Mouse (Mus musculus) ovary, postnatal 10 days (tissue): Measurements from ENCODE around the gene E030018B13Rik.
A peak's percentile ranks its signal among the peaks of the same experiment; 100 is the strongest.

Experiments used
- DNase-seq: peaks from one replicate; pipeline ENCODE4 v3.0.0; 2022; ENCODE audit warnings: low spot score

Gene E030018B13Rik

GRCm38 (mm10) chr7:63938066-63938913 is 21.6 kb downstream of the E030018B13Rik start:
- DNase-seq = peak; percentile 76

GRCm38 (mm10) chr7:63938914-63939396 is 22.3 kb downstream of the E030018B13Rik start, which contains the start of gene Klf13:
TSS of gene Klf13 (minus strand) at chr7:63938915.
- DNase-seq = peak; percentile 86

GRCm38 (mm10) chr7:63939397-63939951 is 22.8 kb downstream of the E030018B13Rik start:
- DNase-seq = no peak

- DNase-seq = no peak
Measured at GRCm38 (mm10) chr7:63940321-63940720, 23.7 kb downstream of the E030018B13Rik start.

- no peak for DNase-seq
Measured at GRCm38 (mm10) chr7:63941050-63941449, 24.4 kb downstream of the E030018B13Rik start.

- no peak for DNase-seq
Measured at GRCm38 (mm10) chr7:63941501-63941900, 24.8 kb downstream of the E030018B13Rik start.

GRCm38 (mm10) chr7:63943946-63944345 is 27.3 kb downstream of the E030018B13Rik start:
- no peak for DNase-seq

GRCm38 (mm10) chr7:63947514-63948487 is 31.1 kb downstream of the E030018B13Rik start:
- DNase-seq = no peak

GRCm38 (mm10) chr7:63949176-63949575 is 32.5 kb downstream of the E030018B13Rik start:
- DNase-seq = no peak

- DNase-seq = no peak
Measured at GRCm38 (mm10) chr7:63950931-63951607, 34.4 kb downstream of the E030018B13Rik start.

- DNase-seq = no peak
Measured at GRCm38 (mm10) chr7:63952077-63952898, 35.6 kb downstream of the E030018B13Rik start.

GRCm38 (mm10) chr7:63955440-63955839 is 38.8 kb downstream of the E030018B13Rik start:
- no peak for DNase-seq

- no peak for DNase-seq
Measured at GRCm38 (mm10) chr7:63956138-63956823, 39.6 kb downstream of the E030018B13Rik start.

GRCm38 (mm10) chr7:63956981-63957713 is 40.5 kb downstream of the E030018B13Rik start:
- no peak for DNase-seq

GRCm38 (mm10) chr7:63957872-63958640 is 41.4 kb downstream of the E030018B13Rik start:
- no peak for DNase-seq

- no peak for DNase-seq
Measured at GRCm38 (mm10) chr7:63963632-63964031, 47.0 kb downstream of the E030018B13Rik start.

- DNase-seq = no peak
Measured at GRCm38 (mm10) chr7:63964121-63964520, 47.5 kb downstream of the E030018B13Rik start.

GRCm38 (mm10) chr7:63965135-63965534 is 48.5 kb downstream of the E030018B13Rik start:
- no peak for DNase-seq
